Mouse (Mus musculus): ENCODE data around the gene Brms1l.
A peak's percentile ranks its signal among the peaks of the same experiment; 100 is the strongest.

- TF ChIP-seq EP300 (optimal IDR thresholded peaks at IDR 0.05) (no peak), CTCF (IDR thresholded peaks at IDR 0.05; ENCODE audit: low read depth) (peak; percentile 63)
These were observed 10.6 kb downstream of the Brms1l start for GRCm38 (mm10) chr12:55846741-55847140.
